Mouse (Mus musculus): Measurements from ENCODE around the gene Adssl1. TPM values are rescaled to one million over a fixed set of nuclear protein-coding genes. Genes with fewer than 3 reads are reported as not detected.

Adssl1 gene
- total and polyA plus RNA-seq, 2 experiments = 21.7 to 26.7 TPM

- no peak for DNase-seq (ENCODE audit: extremely low read depth, low read depth, low spot score)
- H3K79me2 ChIP-seq (ENCODE audit: control insufficient read depth, insufficient read depth, low read length) = no peaks in the 10 kb centered on the region
- no peak overlapping the region for H3K27ac ChIP-seq (replicated peaks; ENCODE audit: insufficient read depth, low read depth, low read length)
- 93% methylated on average over 10 of the region's 10 CpGs for WGBS
- H3K4me1 ChIP-seq (ENCODE audit: control insufficient read depth, insufficient read depth, low read length) = no peaks in the 10 kb centered on the region
- no peak for TF ChIP-seq POLR2A (IDR thresholded peaks at IDR 0.05; ENCODE audit: extremely low read depth, insufficient read depth, low read length)
- TF ChIP-seq CTCF (IDR thresholded peaks at IDR 0.05; ENCODE audit: low read depth, low read length) = no peak
- H3K4me3 ChIP-seq (ENCODE audit: insufficient read depth, low read depth, low read length) = no peak overlapping the region
- H3K27me3 ChIP-seq (ENCODE audit: control insufficient read depth, insufficient read depth, low read length) = no peaks in the 10 kb centered on the region
- no peak overlapping the region for H3K9ac ChIP-seq (ENCODE audit: low read depth, low read length)
- peaks cover 6% of the 10 kb centered on the region; the same call in 1 of the 2 replicates for H3K36me3 ChIP-seq (ENCODE audit: control insufficient read depth, insufficient read depth, low read length)
These were observed 10.8 kb upstream of the Adssl1 start for GRCm38 (mm10) chr12:112609031-112609430.

GRCm38 (mm10) chr12:112616668-112617067 is 3.2 kb upstream of the Adssl1 start:
- Histone ChIP-seq H3K36me3 (ENCODE audit: control insufficient read depth, insufficient read depth, low read length) (no peaks in the 10 kb centered on the region), H3K9ac (ENCODE audit: low read depth, low read length) (no peak overlapping the region), H3K4me3 (ENCODE audit: insufficient read depth, low read depth, low read length) (no peak overlapping the region), H3K27me3 (ENCODE audit: control insufficient read depth, insufficient read depth, low read length) (no peaks in the 10 kb centered on the region), H3K4me1 (ENCODE audit: control insufficient read depth, insufficient read depth, low read length) (peaks cover 6% of the 10 kb centered on the region), H3K27ac (replicated peaks; ENCODE audit: insufficient read depth, low read depth, low read length) (no peak overlapping the region), H3K79me2 (ENCODE audit: control insufficient read depth, insufficient read depth, low read length) (no peaks in the 10 kb centered on the region)
- 58% methylated on average over 9 of the region's 9 CpGs for WGBS
- DNase-seq (ENCODE audit: extremely low read depth, low read depth, low spot score) = no peak
- TF ChIP-seq POLR2A (IDR thresholded peaks at IDR 0.05; ENCODE audit: extremely low read depth, insufficient read depth, low read length) (no peak), CTCF (IDR thresholded peaks at IDR 0.05; ENCODE audit: low read depth, low read length) (no peak)

- no peaks in the 10 kb centered on the region for H3K36me3 ChIP-seq (ENCODE audit: control insufficient read depth, insufficient read depth, low read length)
- no peaks in the 10 kb centered on the region for H3K79me2 ChIP-seq (ENCODE audit: control insufficient read depth, insufficient read depth, low read length)
- DNase-seq (ENCODE audit: extremely low read depth, low read depth, low spot score) = no peak
- no peak overlapping the region for H3K27ac ChIP-seq (replicated peaks; ENCODE audit: insufficient read depth, low read depth, low read length)
- no peak for TF ChIP-seq POLR2A (IDR thresholded peaks at IDR 0.05; ENCODE audit: extremely low read depth, insufficient read depth, low read length)
- no peak for TF ChIP-seq CTCF (IDR thresholded peaks at IDR 0.05; ENCODE audit: low read depth, low read length)
- no peak overlapping the region for H3K9ac ChIP-seq (ENCODE audit: low read depth, low read length)
- no peaks in the 10 kb centered on the region for H3K27me3 ChIP-seq (ENCODE audit: control insufficient read depth, insufficient read depth, low read length)
- H3K4me1 ChIP-seq (ENCODE audit: control insufficient read depth, insufficient read depth, low read length) = peaks cover 6% of the 10 kb centered on the region
- WGBS = 83% methylated on average over 11 of the region's 11 CpGs
- no peak overlapping the region for H3K4me3 ChIP-seq (ENCODE audit: insufficient read depth, low read depth, low read length)
These were observed 2.7 kb upstream of the Adssl1 start for GRCm38 (mm10) chr12:112617184-112617583.

GRCm38 (mm10) chr12:112617898-112618380 is 1.9 kb upstream of the Adssl1 start:
- WGBS = 21% methylated on average over 8 of the region's 8 CpGs

GRCm38 (mm10) chr12:112618981-112619685 is 712 bp upstream of the Adssl1 start:
- H3K27ac ChIP-seq (replicated peaks; ENCODE audit: insufficient read depth, low read depth, low read length) = peak overlapping the region; percentile 56
- peaks cover 6% of the 10 kb centered on the region for H3K4me1 ChIP-seq (ENCODE audit: control insufficient read depth, insufficient read depth, low read length)
- peak overlapping the region; percentile 92 for H3K9ac ChIP-seq (ENCODE audit: low read depth, low read length)
- no peaks in the 10 kb centered on the region for H3K36me3 ChIP-seq (ENCODE audit: control insufficient read depth, insufficient read depth, low read length)
- peak overlapping the region; percentile 64 for H3K4me3 ChIP-seq (ENCODE audit: insufficient read depth, low read depth, low read length)
- 21% methylated on average over 13 of the region's 13 CpGs for WGBS
- DNase-seq (ENCODE audit: extremely low read depth, low read depth, low spot score) = no peak
- TF ChIP-seq POLR2A (IDR thresholded peaks at IDR 0.05; ENCODE audit: extremely low read depth, insufficient read depth, low read length) (no peak), CTCF (IDR thresholded peaks at IDR 0.05; ENCODE audit: low read depth, low read length) (0 out of 2 replicates have a peak, but pooled peaks have one; percentile 4)
- H3K27me3 ChIP-seq (ENCODE audit: control insufficient read depth, insufficient read depth, low read length) = no peaks in the 10 kb centered on the region
- no peaks in the 10 kb centered on the region for H3K79me2 ChIP-seq (ENCODE audit: control insufficient read depth, insufficient read depth, low read length)

More at GRCm38 (mm10) chr12:112617898-112618380, 1.9 kb upstream of the Adssl1 start:
- peak; percentile 59 for DNase-seq (ENCODE audit: extremely low read depth, low read depth, low spot score)
- peaks cover 6% of the 10 kb centered on the region for H3K4me1 ChIP-seq (ENCODE audit: control insufficient read depth, insufficient read depth, low read length)
- no peak overlapping the region for H3K9ac ChIP-seq (ENCODE audit: low read depth, low read length)
- no peaks in the 10 kb centered on the region for H3K79me2 ChIP-seq (ENCODE audit: control insufficient read depth, insufficient read depth, low read length)
- no peak for TF ChIP-seq POLR2A (IDR thresholded peaks at IDR 0.05; ENCODE audit: extremely low read depth, insufficient read depth, low read length)
- TF ChIP-seq CTCF (IDR thresholded peaks at IDR 0.05; ENCODE audit: low read depth, low read length) = peak; percentile 92
- no peak overlapping the region for H3K27ac ChIP-seq (replicated peaks; ENCODE audit: insufficient read depth, low read depth, low read length)
- H3K27me3 ChIP-seq (ENCODE audit: control insufficient read depth, insufficient read depth, low read length) = no peaks in the 10 kb centered on the region
- H3K4me3 ChIP-seq (ENCODE audit: insufficient read depth, low read depth, low read length) = no peak overlapping the region
- no peaks in the 10 kb centered on the region for H3K36me3 ChIP-seq (ENCODE audit: control insufficient read depth, insufficient read depth, low read length)
